Mouse (Mus musculus): ENCODE measurements at regions not wholly inside any gene's neighbourhood (a gene's known extent, or its start where the extent isn't known, plus 50 kb on each side); places are given as distances from the start of the nearest gene placed in this dataset.

DNA sequence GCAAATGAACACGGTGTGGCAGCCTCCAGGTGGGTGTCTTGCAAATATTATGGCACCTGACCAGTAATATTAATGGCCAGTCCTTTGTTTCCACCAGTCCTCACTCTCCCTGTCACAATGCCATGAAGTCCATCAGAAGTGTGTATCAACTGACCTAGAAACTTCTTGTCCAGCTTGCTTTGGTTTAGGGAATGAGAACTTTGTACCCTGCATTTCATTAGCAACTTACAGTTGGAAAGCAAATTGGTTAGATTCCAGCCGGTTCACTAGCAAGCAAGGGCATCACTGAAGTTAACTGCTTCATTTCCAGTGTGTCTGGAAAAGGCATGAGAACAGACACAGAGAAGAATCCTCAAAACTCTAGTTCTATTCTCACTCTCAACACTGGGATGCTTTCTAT is 178.1 kb upstream of the Lyplal1 start:
- DNase-seq (ENCODE audit: extremely low spot score): no peak

DNA sequence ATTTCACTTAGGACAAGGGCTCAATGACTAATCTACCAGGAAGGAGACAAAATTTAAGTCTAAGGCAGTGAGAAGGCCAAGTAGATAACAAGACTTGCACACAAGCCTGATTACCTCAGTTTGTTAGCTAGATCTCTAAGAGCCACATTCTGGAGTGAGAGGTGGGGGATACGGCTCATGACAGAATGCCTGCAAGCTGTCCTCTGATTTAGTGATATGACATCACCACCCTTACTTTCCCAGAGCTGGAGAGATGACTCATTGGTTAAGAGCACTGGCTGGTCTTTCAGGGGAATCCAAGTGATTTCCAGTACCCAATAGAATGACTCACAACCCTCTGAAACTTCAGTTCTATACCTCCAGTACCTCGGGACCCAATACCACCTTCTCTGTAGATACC is 177.5 kb upstream of the Lyplal1 start:
- no peak for DNase-seq (ENCODE audit: extremely low spot score)

DNA sequence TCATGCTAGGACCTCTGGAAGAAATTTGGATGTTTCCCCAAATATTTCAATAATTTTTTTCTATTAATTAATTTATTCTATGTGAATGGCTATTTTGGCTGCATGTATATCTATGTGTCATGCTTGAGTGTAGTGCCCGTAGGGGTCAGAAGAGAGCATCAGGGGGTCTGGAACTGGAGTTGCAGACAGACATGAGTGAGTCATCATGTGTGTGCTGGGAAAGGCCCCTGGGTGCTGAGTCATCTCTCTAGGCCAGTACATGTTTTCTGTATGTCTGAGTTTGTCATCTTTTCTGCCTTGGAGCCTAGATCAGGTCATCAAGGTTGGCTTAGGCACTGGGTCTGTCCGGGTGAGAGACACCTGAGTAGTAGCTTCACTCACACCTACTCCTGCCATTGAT is 172.0 kb upstream of the Lyplal1 start:
- DNase-seq (ENCODE audit: extremely low spot score): no peak

DNA sequence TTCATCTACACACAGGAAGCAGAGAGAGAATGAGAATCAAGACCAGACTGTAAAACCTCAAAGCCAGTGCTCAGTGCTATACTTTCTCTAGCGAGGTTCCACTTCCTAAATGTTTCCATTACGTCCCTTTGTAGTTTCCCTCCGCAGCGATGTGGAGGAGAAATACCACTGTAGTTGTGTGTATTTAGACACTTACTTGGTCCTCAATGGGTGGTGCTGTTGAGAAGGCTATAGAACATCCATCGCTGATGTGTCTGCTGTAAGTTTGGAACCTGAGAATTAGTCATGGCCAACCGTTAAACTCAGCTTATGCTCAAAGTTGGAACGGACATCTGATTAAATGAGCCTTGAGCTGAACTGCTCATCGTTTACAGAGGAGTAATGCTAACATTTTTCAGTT is 170.7 kb upstream of the Lyplal1 start:
- DNase-seq (ENCODE audit: extremely low spot score): no peak

DNA sequence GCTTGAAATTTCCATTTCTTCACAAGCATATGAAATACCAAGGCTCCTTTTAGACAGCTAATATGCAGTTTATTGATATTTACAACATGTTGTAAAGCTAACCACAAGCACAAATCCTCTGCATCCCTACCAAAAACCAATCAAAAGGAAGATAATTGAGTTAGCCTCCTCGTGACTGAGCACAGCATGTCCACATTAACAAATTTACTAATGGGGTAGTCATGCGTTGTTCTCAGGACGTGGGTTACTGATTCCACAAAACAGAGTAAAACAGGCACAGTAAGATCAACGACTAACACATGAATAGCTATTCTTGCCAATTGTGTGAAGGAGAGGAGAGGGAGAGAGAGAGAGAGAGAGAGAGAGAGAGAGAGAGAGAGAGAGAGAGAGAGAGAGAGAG is 169.3 kb upstream of the Lyplal1 start:
- no peak for DNase-seq (ENCODE audit: extremely low spot score)

DNA sequence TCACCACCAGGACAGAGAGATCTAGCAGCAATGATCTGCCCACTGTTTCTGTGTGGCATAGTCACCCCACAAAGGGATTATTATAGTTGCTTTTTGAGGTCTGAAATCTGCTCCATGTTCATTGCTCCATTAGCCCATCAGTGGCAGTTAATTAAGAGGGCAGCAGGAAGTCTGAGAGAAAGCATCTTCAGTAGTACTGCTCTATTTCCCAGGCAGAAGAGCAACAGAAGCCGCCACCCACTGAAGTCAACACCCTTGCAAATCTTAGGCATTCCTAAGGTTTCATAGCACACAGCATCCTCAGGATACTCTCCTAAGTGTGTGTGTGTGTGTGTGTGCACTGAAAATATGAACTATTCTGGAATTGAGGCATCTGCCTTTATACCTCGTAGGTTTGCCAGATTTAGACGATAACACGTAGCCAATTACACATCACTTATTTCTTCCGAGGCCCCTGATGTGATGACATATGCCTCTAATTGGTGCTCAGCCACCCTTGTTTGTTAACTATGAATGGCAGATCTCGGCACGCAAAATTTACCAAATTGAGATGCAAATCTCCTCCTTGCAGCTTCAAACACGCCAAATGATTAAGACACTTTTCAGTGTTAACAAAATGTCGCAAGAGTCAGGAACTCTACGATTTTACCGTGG is 161.0 kb upstream of the Lyplal1 start:
- DNase-seq (ENCODE audit: extremely low spot score): no peak

DNA sequence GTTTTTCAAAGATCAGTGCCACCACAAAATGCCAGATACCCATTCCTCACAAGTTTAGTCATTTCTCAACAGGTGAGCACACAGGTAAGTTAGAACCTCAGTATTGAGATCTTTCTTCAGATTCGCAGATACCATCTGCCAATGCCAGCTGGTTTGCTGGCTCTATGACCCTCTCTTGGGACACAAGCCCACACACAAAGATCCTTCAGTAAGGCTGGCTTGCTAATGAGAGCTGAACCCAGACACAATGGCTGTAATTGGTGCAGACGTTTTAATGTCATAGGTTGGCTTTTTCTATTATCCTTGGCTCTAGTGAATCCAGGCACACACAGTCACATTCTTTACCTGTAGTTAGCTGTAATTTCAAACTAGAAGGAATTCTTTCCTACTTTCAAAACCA is 154.3 kb upstream of the Lyplal1 start:
- no peak for DNase-seq (ENCODE audit: extremely low spot score)

DNA sequence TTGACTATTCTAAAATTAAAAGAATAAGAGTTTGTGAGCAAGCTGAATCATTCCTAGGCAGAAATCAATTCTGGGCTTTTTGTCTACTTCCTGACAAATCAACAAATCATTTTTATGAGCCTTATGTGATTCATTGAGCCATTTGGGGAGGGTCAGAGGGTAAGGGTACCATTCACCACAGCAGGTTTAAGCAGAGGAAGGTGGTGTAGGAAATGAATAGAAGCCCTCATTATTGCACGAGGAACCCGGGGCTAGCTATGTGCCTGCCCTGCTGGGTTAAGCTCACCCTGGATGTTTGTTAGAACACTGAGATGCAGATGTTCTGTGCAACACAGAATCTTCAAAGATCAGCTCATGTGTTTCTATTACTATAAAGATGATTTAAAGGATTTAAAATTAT is 150.2 kb upstream of the Lyplal1 start:
- DNase-seq (ENCODE audit: extremely low spot score): no peak

DNA sequence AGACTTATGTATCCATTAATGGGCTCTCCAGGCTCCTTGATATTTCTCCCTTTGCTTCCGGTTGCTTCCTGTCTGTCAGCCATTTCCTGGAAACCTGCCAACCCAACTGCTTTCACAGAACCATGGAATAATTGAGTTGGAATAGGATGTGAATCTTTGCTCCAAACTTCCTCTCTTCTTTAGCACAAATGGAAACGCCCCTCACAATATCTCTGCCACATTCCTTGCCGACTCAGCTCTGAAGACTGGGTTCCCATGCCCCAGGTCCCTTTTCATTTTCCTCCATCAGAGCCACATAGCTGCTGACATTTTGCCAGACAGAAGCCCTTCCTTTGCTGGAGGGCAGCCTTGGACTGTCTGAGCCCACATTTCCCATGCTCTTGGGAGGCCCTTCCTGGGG is 147.5 kb upstream of the Lyplal1 start:
- DNase-seq (ENCODE audit: extremely low spot score): no peak

DNA sequence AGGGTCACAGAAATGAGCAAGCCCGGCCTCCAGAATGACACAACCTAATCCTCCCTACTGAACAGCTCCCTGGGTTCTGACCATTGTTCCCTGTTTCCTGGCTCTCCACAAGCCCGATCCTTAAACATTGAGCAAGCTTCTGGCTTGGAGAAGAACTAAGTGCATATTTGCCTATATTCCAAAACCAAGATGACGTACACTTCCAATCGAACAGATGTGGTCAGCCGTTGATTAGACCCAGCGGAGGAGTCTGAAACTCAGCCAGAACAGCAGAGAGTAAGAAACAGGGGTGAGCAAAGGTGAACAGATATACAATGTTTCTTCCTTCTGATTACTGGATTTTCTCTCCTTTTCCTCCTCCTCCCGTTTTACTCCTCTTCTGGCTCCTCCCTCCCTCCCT is 146.8 kb upstream of the Lyplal1 start:
- DNase-seq (ENCODE audit: extremely low spot score): no peak

DNA sequence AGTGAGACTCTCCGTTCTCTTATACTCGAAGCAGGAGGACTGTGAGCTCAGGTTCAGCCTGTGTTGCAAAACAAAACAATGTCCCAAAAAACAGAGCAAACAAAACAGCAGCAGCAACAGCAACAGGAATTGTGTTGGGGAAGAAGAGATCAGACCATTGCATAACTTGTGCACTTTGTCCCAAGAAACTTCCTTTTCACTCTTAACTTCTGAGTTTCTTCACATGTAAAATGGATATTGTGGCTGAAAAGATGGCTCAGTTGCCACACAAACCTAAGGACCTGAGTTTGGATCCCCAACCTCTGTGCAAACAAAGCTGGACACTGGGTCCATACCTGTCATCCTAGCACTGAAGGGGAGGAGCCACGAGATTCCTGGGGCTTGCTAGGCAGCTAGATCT is 146.1 kb upstream of the Lyplal1 start:
- no peak for DNase-seq (ENCODE audit: extremely low spot score)

DNA sequence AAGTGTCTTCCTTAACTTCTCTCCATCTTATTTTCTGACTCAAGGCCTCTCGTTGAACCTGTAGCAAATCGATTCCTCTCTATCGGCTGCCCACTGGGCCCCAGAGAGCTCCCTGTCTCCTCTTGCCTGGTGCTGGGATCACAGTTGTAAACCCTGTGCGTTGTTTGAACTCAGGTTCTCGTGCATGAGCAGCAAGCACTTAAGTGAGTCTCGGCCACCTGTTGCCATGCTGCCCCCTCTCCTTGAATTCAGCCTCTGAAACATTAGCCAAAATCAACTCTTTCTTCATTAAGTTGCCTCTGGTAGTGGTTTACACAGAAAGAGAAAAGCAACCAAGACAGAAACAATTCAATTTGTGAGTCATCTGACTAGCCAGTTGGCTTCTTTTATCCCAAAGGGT is 144.9 kb upstream of the Lyplal1 start:
- DNase-seq (ENCODE audit: extremely low spot score): no peak

DNA sequence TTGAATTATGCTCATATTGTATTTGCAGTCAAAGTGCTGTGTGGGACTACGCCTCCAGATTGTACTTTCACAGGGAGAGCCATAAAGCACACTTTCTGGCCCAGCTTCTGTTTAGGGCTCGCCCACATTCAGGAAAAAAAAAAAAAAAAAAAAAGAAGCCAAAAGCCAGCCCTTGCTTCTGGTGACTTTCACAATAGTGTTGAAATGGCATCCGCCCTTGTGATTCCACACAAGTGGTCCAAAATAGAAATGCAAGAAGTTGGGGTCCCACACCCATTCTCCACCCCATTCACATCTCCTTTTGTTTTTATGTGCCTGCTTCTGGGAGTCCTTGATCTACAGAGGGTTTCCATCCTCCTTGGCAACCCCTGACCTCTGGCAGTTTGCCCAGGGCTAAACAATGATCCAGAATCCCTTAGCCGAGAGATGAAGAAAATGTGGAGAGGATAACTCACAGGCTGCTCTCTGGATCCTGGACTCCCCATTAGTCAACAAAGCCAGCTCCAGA is 144.3 kb upstream of the Lyplal1 start:
- peak; percentile 40 for DNase-seq (ENCODE audit: extremely low spot score)

DNA sequence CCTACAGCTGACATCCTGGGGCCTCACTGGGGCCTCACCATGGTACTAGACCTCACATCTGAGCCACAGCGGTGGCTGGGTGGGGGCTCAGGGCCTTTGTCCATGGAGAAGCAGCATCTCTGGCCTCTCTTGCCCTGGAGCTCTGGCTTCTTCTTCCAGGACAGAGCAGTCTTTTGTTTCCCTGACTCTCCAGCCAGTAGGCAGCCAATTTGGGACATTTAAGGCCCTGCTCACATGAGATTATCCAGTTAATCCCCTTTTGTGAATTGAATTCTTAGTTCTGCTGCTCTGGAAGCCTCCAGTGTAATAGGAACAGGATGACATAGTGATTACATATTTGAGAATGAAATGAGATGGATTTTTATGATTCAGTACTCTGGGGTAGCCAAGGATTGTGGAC is 140.5 kb upstream of the Lyplal1 start:
- DNase-seq (ENCODE audit: extremely low spot score): no peak

DNA sequence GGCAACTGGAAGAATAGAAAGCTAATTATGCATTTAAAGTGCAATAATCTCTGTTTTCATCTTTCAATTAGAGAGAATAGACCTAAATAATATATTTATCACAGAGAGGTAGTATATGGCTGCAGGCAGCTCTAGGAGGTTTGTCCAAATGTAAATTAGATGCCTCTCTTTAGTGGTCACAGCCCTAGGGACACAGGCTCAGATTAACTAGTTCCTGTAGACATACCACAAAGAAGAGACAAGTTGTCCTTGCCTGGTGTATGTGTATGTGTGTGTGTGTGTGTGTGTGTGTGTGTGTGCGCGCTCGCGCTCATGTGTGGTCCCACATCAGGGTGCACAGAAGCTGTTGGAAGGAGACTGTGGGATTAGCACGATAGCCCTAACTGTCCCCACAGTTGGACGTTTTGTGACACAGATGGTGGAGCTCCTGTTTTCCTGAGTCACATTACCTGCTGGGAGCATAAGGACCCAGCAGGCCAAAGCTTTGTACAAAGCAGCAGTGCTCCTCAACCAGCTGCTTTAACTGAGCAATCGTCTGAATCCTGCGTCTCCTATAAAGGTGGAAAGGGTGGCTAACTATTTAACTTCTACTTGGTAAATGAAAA is 138.5 kb upstream of the Lyplal1 start:
- no peak for DNase-seq (ENCODE audit: extremely low spot score)

DNA sequence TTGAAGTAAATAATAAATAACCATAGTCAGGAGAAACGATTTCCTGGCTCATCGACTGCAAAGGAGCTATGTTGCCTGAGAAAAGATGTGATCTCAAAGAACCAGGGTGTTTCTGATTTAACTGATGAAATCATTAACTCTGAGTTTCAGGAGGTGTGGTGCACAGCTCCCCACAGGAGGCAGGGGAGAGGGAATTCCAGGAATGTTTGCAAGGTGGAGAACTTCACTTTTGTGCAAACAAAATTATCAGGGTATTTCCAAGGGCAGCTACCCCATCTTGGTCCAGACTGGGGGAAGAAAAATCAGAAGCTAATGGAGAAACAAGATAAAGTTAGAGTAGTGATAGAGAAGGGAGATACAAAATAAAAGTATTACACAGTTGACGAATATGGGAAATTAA is 137.4 kb upstream of the Lyplal1 start:
- no peak for DNase-seq (ENCODE audit: extremely low spot score)

DNA sequence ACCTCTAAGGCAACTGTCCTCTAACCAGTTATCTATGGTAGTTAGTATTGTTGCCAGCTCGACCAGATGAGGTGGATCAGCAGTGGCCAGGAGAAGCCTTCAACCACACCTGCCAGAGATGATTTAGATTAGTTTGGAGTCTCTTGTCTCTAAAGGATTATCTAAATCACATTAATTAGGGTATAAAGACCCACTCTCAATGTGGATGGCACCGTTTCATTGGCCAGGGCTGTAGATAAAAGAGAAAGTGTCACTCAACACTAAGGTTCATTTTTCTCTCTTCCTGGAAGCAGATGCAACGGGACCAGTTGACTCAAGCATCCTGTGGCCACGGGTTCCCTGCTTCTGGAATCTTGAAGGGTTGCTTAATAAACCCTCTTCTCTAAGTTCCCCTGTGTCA is 135.4 kb upstream of the Lyplal1 start:
- no peak for DNase-seq (ENCODE audit: extremely low spot score)

DNA sequence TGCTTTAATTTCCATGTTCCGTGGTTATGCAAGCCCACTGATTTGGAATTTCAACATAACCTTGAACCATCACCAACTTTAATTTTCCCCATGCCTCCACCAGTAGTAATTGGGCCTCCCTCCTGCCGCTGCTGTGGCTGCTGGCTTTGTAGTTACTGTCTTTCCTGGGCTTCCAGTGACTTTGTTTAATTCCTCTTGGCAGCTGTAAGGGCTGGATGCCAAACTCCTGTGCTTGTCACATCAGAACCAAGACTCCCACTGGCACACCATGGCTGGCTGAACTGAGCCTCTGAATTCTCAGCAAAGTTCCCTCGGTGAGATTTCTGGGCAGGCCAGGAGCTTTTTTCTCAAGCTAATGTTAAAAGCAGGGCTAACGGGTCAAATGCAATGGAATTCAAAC is 133.2 kb upstream of the Lyplal1 start:
- no peak for DNase-seq (ENCODE audit: extremely low spot score)

DNA sequence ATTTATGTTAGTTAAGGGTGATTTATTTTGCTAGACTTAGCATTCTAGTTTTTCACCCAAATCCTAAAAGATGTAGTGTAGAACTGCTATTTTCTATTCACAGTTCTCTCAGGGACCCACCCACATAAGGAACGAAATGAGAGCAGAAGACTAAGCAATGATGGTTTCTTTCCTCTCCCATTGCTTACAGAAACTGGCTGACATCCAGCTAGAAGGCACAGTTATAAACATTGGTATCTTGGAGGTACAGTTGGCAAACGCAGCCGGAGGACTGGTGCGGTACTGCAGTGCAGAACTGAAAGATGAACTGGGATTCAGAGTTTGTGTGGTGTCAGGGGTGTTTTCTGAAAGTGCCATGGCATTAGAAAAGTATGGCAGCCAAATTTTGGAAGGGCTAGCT is 132.1 kb upstream of the Lyplal1 start:
- no peak for DNase-seq (ENCODE audit: extremely low spot score)

DNA sequence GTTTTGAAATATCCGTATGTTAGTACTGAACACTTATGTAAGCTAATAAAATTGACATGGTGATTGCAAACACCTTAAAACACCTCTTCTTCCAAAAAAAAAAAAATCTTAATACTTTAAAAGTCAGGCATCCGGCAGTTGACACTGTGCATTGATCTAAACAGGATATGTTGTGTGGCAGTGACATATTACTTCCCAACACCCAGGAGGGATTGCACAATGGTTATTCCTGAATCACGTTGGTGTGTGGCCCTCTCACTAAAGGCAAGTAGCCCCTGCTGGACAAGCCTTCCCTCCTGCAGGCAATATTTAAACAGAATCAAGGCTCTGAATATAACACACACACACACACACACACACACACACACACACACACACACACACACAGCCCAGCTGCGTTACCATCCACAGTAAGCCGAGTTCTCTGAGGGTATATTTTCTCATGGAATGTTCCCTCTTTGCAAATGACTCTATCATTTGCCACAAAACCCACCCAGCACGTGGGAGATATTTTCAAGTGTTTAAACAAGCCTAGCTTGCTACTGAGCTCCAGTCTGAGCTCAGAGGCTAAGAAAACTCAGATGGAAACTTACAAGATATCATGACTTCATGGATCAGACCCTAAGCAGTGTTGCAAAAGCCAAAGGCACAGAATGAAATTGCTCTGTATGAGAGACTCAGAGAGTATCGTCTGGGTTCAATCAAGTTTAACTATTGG is 128.8 kb upstream of the Lyplal1 start:
- DNase-seq (ENCODE audit: extremely low spot score): no peak

DNA sequence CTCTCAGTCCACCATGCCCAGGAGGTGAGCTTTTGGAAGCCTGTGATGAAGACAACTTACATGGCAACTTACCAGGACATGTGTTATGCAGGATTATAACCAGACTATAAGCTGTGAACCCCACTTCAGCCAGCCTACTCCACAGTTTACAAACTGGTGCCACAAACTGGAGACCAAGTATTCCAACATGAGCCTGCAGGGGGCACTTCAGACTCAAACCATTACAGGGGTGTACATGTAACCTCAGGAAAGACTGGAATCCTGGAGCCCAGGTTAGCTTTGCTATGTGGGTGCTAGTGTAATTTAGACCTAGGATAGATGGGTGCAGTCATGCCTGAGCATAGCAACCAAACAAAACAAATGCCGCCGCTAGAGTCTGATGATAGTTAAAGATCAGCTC is 124.0 kb upstream of the Lyplal1 start:
- DNase-seq (ENCODE audit: extremely low spot score): no peak

DNA sequence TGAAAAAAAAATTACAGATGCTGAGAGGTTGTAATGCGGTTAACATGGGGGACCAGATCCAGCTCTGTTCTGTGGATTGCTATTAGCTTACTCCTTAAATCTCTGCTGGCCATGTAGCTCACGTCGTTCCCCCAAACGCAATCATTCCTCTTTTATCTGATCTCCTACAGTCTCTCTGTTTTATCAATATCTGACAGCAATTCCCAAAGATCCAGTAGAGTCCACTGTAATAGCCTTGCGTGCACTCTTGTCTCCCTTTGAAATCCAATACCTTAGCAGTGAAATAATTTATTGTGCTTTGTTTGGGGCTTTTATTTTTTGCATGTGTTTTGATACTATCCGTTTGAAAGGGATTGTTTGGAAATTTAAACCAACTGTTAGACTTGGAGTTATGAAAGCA is 120.4 kb upstream of the Lyplal1 start:
- DNase-seq (ENCODE audit: extremely low spot score): no peak

DNA sequence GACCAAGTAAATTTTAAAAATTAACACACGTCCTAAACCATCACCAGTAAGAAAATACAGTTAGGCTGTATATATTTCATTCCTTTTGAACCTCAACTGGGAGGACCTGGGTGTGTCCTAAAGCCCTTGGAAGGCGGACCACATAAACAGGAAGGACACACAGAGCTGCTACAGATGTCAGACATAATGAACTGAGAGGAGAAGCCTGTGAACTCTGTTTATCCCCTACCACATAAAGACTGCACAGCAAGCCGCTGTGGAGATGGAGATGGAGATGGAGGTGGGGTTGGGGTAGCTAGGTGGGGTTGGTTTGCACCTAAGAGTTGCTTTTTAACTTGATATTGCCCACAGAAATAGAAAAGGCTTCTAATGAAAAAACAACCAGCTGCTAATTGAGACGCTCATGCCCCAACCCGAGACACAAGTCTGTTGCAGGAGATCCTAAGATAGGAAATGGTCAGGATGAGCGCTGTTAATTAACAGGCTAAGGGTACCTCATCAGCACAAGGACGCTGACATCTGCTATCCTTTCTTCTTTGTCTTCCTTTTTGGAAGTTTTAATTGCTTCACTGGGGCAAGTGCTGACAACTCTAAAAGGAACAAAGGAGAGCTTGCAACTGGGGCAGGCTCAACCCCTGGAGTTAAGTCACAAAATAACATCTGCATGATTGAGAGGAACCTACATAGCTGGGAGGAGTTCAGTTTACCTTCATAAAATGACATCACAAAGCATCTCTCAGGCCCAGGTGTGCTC is 119.3 kb upstream of the Lyplal1 start:
- DNase-seq (ENCODE audit: extremely low spot score): no peak
